Mouse (Mus musculus): Measurements from ENCODE around the gene Bri3. TPM values are rescaled to one million over a fixed set of nuclear protein-coding genes. Genes with fewer than 3 reads are reported as not detected.

Gene Bri3
- polyA plus RNA-seq, 1 experiment, result 154 TPM

DNA sequence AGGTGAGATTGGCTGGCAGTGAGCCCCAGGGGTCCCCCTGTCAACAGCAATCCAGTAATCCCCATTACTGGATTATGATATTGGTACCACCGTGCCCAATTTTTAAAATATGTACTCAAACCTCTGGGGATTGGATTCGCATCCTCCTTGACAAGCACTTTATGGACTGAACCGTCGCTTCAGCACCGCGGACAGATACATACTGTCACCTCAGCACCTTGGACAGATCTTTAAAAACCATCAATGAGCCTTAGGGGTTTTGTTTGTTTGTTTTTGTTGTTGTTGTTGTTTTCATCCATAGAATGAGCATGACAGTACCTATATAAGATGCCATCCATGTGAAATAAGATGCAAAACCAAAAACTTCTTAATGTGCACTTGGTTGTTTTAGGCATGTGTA is 247.1 kb downstream of the Bri3 start:
- 12% methylated on average over 6 of the region's 6 CpGs for WGBS

More for the DNA sequence above, 247.1 kb downstream of the Bri3 start:
- no peak for TF ChIP-seq POLR2A (IDR thresholded peaks at IDR 0.05; ENCODE audit: low read depth, low read length)
- TF ChIP-seq CTCF (IDR thresholded peaks at IDR 0.05; ENCODE audit: extremely low read depth, insufficient read length, insufficient replicate concordance, low read depth, low read length), result no peak
- Histone ChIP-seq H3K27me3 (ENCODE audit: control insufficient read depth, insufficient read depth, low read length) (no peaks in the 10 kb centered on the region), H3K27ac (ENCODE audit: insufficient read depth, low read depth, low read length) (no peak overlapping the region), H3K4me1 (ENCODE audit: control insufficient read depth, insufficient read depth, insufficient read length, low read length) (no peaks in the 10 kb centered on the region), H3K36me3 (ENCODE audit: control insufficient read depth, insufficient read depth, low read length) (no peaks in the 10 kb centered on the region), H3K4me3 (ENCODE audit: low read depth, low read length) (no peak overlapping the region)

Other genes starting within 250 kb of the Bri3 start
- gene Ccz1, start 229.6 kb upstream of the Bri3 start, polyA plus RNA-seq (2012; rRNA removed), result 1.7 and 4.0 TPM in 2 replicates
- 1.0 and 10.3 TPM in 2 replicates for gene Ocm, start 217.8 kb upstream of the Bri3 start, polyA plus RNA-seq (2012; rRNA removed)
- 17.7 and 33.7 TPM in 2 replicates for gene Lmtk2, start 144.0 kb upstream of the Bri3 start, polyA plus RNA-seq (2012; rRNA removed)
- 10.9 and 21.3 TPM in 2 replicates for gene Bhlha15, start 54.2 kb upstream of the Bri3 start, polyA plus RNA-seq (2012; rRNA removed)
- 16.0 and 29.7 TPM in 2 replicates for gene Tecpr1, start 20.8 kb upstream of the Bri3 start, polyA plus RNA-seq (2012; rRNA removed)
- gene Baiap2l1, start 113.7 kb downstream of the Bri3 start, polyA plus RNA-seq (2012; rRNA removed), result 31.3 and 49.1 TPM in 2 replicates

All from small intestine, adult 2 months (tissue).